Mouse (Mus musculus) heart, embryonic 11.5 days (tissue): ENCODE data around the gene Ube2n. TPM values are rescaled to one million over a fixed set of nuclear protein-coding genes. Genes with fewer than 3 reads are reported as not detected.

Experiments used
- ATAC-seq: fragments of 200-750 bp; cut with Nextera tagmentation; replicated peaks from 2 replicates; pipeline ENCODE4 v1.8.0; 2017; ENCODE audit warnings: moderate library complexity; ENCODE audit not compliant: insufficient number of reproducible peaks, low FRiP score, low TSS enrichment
- H3K27ac ChIP-seq: fragments of 300-500 bp; sonication (generic); 2 replicates; pipeline ENCODE4 v1.5.1; 2014; ENCODE audit warnings: mild to moderate bottlenecking, low read depth, low read length
- H3K27me3 ChIP-seq: fragments of 300-500 bp; sonication (generic); 2 replicates; pipeline ENCODE4 v1.6.1; 2014; ENCODE audit warnings: mild to moderate bottlenecking, low read length, mixed read lengths; ENCODE audit not compliant: control insufficient read depth, insufficient read depth
- H3K36me3 ChIP-seq: fragments of 300-500 bp; sonication (generic); 2 replicates; pipeline ENCODE4 v1.6.1; 2014; ENCODE audit warnings: mild to moderate bottlenecking, low read length, moderate library complexity, mixed read lengths; ENCODE audit not compliant: control insufficient read depth, insufficient read depth
- H3K4me1 ChIP-seq: fragments of 300-500 bp; sonication (generic); 2 replicates; pipeline ENCODE4 v1.6.1; 2014; ENCODE audit warnings: low read length; ENCODE audit not compliant: control insufficient read depth, insufficient read depth
- H3K4me2 ChIP-seq: fragments of 300-500 bp; sonication (generic); 2 replicates; pipeline ENCODE4 v1.6.1; 2014; ENCODE audit warnings: mild to moderate bottlenecking, moderate library complexity
- H3K4me3 ChIP-seq: fragments of 300-500 bp; sonication (generic); 2 replicates; pipeline ENCODE4 v1.5.1; 2014; ENCODE audit warnings: low read depth, low read length
- H3K9ac ChIP-seq: fragments of 300-500 bp; sonication (generic); 2 replicates; pipeline ENCODE4 v1.6.1; 2014; ENCODE audit warnings: mild to moderate bottlenecking, low read depth, low read length, moderate library complexity
- H3K9me3 ChIP-seq: fragments of 300-500 bp; sonication (generic); replicated peaks from 2 replicates; pipeline ENCODE4 v1.6.1; 2016; ENCODE audit warnings: low read length; ENCODE audit not compliant: control insufficient read depth
- WGBS: fragments of 180-500 bp; shearing (Covaris S2); extraction: QIAGEN DNeasy Blood & Tissue Kit; methylation state at CpG from one replicate; pipeline ENCODE4 v1.1.7; 2014; ENCODE audit not compliant: insufficient replicate concordance; 5-methylcytosine and 5-hydroxymethylcytosine counted together
- polyA plus RNA-seq: library from polyadenylated mRNA; unstranded; fragments of >200 nt; fragmentation: Nextera tagmentation; extraction: Ambion mirVana; gene quantifications from 2 replicates; pipeline ENCODE4 v1.2.1, GENCODE M21; 2014

The Ube2n gene
- polyA plus RNA-seq, 1 experiment from 2014 or later = 322 TPM

GRCm38 (mm10) chr10:95577567-95577950 lies 62.6 kb downstream of the Ube2n start:
- Histone ChIP-seq H3K4me3 (no peak overlapping the region), H3K9ac (no peak overlapping the region), H3K9me3 (no peaks in the 10 kb centered on the region), H3K36me3 (no peaks in the 10 kb centered on the region), H3K4me2 (no peak overlapping the region), H3K27ac (no peak overlapping the region), H3K27me3 (no peaks in the 10 kb centered on the region), H3K4me1 (peaks cover 3% of the 10 kb centered on the region; the same call in 1 of the 2 replicates)
- WGBS = 45% methylated on average over 4 of the region's 4 CpGs
- ATAC-seq = no peak

GRCm38 (mm10) chr10:95585554-95585953 lies 70.6 kb downstream of the Ube2n start:
- Histone ChIP-seq H3K4me2 (no peak overlapping the region), H3K36me3 (no peaks in the 10 kb centered on the region), H3K4me1 (no peaks in the 10 kb centered on the region), H3K9me3 (no peaks in the 10 kb centered on the region; the same call in 1 of the 2 replicates), H3K9ac (no peak overlapping the region), H3K27ac (no peak overlapping the region), H3K27me3 (no peaks in the 10 kb centered on the region), H3K4me3 (no peak overlapping the region)
- WGBS = 86% methylated on average over 6 of the region's 6 CpGs
- no peak for ATAC-seq

- Histone ChIP-seq H3K36me3 (no peaks in the 10 kb centered on the region), H3K27ac (no peak overlapping the region), H3K27me3 (no peaks in the 10 kb centered on the region), H3K4me3 (no peak overlapping the region), H3K4me2 (no peak overlapping the region), H3K4me1 (no peaks in the 10 kb centered on the region), H3K9me3 (no peaks in the 10 kb centered on the region; the same call in 1 of the 2 replicates), H3K9ac (no peak overlapping the region)
- 82% methylated on average over 8 of the region's 8 CpGs for WGBS
- ATAC-seq = no peak
Measured at GRCm38 (mm10) chr10:95587509-95588220, 72.7 kb downstream of the Ube2n start.

GRCm38 (mm10) chr10:95589196-95589595 lies 74.3 kb downstream of the Ube2n start:
- no peaks in the 10 kb centered on the region for H3K36me3 ChIP-seq
- no peaks in the 10 kb centered on the region for H3K4me1 ChIP-seq
- H3K27me3 ChIP-seq = no peaks in the 10 kb centered on the region
- H3K9ac ChIP-seq = no peak overlapping the region
- ATAC-seq = no peak
- WGBS = 88% methylated on average over 4 of the region's 4 CpGs
- no peak overlapping the region for H3K4me3 ChIP-seq
- H3K27ac ChIP-seq = no peak overlapping the region
- no peaks in the 10 kb centered on the region; the same call in 1 of the 2 replicates for H3K9me3 ChIP-seq
- H3K4me2 ChIP-seq = no peak overlapping the region

- Histone ChIP-seq H3K4me1 (no peaks in the 10 kb centered on the region; the same call in 1 of the 2 replicates), H3K9ac (no peak overlapping the region), H3K36me3 (no peaks in the 10 kb centered on the region), H3K27ac (no peak overlapping the region), H3K27me3 (no peaks in the 10 kb centered on the region), H3K4me3 (no peak overlapping the region), H3K9me3 (no peaks in the 10 kb centered on the region; the same call in 1 of the 2 replicates), H3K4me2 (no peak overlapping the region)
- WGBS = 80% methylated on average over 6 of the region's 6 CpGs
- no peak for ATAC-seq
Measured at GRCm38 (mm10) chr10:95590196-95590595, 75.3 kb downstream of the Ube2n start.

GRCm38 (mm10) chr10:95591257-95591656 lies 76.3 kb downstream of the Ube2n start:
- no peak for ATAC-seq
- WGBS = 81% methylated on average over 4 of the region's 4 CpGs

GRCm38 (mm10) chr10:95594414-95594813 lies 79.5 kb downstream of the Ube2n start:
- no peak for ATAC-seq
- Histone ChIP-seq H3K27ac (no peak overlapping the region), H3K9me3 (no peaks in the 10 kb centered on the region; the same call in 1 of the 2 replicates), H3K9ac (no peak overlapping the region), H3K27me3 (no peaks in the 10 kb centered on the region), H3K4me2 (no peak overlapping the region), H3K4me3 (no peak overlapping the region), H3K36me3 (no peaks in the 10 kb centered on the region), H3K4me1 (peaks cover 9% of the 10 kb centered on the region)
- 56% methylated on average over 11 of the region's 11 CpGs for WGBS

More at GRCm38 (mm10) chr10:95591257-95591656, 76.3 kb downstream of the Ube2n start:
- Histone ChIP-seq H3K9ac (no peak overlapping the region), H3K36me3 (no peaks in the 10 kb centered on the region), H3K4me3 (no peak overlapping the region), H3K27me3 (no peaks in the 10 kb centered on the region), H3K27ac (no peak overlapping the region), H3K4me2 (no peak overlapping the region), H3K4me1 (peaks cover 9% of the 10 kb centered on the region), H3K9me3 (no peaks in the 10 kb centered on the region; the same call in 1 of the 2 replicates)
